Mouse (Mus musculus): ENCODE results near the gene Btbd11.

Btbd11 gene

DNA sequence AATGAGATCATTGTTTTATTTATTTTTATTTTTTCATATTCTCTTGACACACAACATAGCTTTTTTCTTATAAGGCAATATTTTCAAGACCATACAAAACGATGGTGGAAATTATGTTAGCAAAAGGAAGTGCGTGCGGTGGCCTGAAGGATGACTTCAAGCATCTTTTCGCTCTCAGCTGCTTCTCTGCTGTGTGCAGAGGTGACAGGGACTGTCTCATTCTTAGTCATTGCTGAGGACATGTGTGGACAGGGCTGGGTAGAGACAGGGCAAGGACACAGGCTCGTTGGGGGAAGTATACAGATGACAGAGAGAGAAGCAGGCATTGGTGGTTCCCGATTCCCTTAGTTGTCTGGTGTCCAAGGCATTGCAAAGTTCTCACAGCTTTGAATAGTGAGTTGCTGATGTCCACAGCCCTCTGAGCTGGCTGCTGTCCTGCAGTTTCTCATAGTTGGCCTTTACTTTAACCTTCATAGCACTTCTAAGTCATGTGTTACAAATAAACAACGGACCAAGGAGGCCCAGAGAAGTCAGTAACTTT lies 135.7 kb downstream of the Btbd11 start:
- no peak for DNase-seq (ENCODE audit: low spot score)

DNA sequence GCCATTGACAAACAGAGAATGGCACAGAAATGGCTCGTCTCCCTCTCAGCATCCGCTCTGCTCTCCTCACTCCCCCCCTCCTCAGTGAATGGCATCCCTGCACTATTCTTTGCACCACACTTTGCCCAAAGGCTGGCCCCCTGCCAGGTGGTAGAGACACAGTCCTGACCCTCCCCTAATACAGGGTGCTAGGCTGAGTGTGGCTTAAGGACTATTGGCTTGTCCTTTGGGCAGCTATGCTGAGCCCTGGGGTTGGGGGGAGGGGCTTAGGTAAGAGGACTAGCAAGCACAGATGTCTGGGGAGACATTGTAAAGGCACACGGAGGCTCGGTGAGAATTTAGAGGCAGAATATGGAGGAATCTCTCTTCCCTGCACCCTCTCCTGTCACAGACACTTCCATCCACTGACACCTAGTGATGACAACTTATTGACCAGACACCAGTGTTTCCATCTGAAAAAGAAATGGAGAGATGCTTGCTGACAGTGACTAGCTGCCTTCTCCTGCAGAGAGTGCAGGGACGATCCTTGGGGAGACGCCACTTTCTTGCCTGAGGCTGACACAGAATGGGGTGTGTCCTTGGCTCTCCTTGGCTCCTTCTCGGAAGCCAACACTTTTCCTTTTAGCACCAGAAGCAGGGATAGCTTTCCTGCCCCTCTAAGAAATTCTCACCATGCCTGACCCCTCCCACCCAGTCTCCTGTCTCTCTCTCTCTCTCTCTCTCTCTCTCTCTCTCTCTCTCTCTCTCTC lies 138.8 kb downstream of the Btbd11 start:
- DNase-seq (ENCODE audit: low spot score): no peak

DNA sequence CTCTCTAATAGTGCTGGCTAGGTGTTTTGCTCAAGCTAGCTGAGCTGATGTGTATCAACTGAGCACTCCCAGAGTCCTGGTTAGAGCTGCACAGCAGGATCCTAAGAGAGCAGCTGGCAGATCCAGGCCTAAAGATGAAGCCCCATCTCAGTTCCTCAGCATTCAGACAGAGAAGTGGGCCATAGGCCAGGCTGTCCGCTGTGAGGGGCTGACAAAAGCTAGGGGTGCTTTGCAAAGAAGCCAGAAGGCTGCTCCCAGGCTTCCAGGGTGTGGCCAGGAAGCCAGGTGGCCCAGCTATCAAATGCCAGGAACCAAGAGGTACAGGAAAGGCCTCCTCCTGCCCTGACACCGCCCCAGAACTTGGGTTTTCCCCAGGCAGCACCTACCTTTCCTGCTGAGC lies 140.0 kb downstream of the Btbd11 start:
- no peak for DNase-seq (ENCODE audit: low spot score)

DNA sequence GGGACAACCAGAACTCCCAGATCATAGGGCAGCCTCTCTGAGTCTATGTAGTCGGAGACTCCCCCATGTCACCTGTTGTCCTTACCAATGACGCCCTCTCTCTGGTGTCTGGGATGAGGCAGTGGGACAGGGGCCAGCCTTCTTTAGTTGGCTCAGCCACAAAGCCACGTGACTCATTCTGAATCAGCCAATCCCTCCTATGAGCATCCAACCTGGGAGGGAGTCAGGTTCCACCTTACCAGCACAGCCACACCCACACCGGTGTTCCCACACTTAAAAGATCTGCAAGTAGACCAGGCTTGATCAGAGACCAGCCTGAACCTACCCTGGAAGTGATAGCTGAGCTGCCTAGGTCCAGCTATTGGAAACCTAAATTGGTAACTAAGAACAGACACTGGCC lies 141.1 kb downstream of the Btbd11 start:
- no peak for DNase-seq (ENCODE audit: low spot score)

DNA sequence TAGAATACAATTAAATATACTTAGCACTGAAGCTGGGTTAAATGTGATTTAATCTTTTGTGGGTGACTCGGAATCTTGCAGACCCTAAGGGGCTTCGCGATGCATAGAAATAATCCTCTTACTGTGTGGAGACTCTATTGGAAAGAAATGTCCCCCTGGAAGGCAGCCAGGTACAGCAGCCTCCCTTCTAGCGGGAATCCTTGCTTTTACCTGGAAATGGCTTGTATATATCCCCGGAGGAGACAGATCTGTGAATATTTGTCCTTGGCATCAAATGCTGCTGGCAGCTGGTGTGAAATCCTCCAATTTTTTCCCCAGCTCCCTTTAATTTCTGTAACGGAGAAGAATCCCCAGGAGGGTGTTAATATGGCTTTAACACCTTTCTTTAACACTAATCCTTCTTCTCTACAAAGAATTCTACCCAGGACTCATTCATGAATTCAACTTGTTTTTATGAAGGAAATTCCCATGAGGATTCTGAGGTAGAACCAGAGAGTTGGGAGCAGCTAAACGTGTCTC lies 146.6 kb downstream of the Btbd11 start:
- no peak for DNase-seq (ENCODE audit: low spot score)

DNA sequence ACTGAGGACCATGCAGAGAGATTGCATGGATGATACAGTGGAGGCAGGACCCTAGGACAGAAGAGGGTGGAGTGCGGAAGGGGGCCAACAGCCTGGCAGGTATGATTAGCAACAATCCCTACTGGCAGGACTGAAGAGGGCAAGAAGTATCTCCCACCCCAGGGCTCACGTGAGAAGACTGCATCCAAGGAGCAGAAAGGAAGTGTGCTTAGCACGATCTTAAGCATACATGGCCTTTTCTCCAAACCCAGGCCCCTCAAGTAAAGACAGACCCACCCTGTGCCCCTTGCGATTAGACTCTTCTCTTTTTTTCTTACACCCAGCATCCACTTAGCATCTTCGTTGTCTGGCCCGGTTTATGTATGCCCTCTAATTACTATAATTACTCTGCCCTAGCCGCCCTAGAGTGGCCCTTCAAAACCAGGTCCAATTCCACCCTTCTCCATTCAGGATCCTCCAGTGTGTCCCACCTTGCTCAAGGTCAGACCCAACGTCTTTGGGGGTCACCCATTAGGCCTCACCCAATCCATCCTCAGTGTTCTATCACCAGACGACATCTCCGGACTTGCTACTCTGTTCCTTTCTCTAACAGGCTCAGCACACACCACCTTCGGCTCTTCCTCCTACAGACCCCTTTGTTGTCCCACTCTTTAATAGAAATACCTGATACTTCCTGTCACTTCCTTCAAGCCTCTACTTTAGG lies 151.6 kb downstream of the Btbd11 start:
- no peak for DNase-seq (ENCODE audit: low spot score)

DNA sequence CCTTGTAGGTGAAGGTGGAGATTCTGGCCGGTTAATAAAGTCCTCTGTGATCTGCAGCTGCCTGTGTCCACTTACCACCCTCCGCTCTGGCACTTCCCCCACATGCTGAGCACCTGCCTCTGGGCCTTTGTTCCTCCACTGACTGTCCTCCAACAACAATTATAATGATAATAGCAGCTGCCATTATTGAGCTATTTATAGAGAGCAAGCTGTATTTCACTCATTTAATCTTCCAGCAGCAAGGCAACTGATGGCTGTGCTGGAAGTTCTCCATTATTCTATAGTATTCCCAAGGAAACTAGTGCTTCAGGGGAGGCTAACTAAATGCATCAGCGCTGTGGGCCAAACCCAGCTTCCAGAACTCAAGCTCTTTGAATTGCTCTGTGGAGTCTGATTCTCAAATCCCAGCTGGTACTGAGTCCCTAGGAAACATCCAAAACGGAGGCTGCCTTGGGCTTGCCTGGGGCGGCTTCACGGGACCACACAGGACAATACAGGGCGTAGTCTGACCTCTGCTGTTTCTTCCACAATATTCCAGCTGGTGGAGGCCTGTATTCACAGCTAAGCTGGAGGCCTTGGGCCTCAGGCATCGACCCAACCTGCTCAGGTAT lies 153.0 kb downstream of the Btbd11 start:
- DNase-seq (ENCODE audit: low spot score): no peak

DNA sequence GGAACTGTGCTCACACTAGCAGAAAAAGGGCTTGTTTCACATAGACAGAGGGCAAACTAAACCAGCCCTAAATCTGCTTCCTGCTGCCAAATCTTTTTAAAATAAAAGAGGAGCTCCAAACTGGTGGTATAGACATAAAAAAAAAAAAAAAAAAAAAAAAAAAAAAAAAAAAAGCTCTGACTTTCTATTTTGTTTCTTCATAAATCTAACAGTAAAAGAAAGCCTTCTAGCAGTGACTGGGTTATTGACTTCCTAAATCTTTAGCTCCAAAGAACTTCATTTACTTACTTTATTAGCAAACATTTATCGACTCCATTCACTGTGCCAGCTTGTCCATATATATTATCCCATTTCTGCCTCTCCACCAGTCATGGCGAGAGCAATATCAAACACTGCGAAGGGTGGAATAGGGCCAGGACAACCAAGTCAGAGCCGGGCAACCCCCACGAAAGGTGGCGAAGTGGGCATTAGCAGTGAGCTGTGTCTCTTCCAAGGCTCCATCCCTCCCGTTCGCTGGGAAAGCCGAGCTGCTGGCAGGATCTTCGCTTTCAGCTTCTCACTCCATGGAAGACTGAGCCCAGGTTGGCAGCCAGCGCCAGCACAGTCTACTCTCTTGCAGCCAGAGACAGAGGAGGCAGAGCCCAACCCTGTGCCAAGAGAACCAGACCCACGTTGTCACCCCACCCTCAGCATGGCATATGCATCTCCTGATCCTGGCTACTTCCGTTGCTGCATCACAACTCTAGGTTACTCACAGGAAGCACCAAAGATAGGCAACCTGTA lies 153.9 kb downstream of the Btbd11 start:
- DNase-seq (ENCODE audit: low spot score): no peak

DNA sequence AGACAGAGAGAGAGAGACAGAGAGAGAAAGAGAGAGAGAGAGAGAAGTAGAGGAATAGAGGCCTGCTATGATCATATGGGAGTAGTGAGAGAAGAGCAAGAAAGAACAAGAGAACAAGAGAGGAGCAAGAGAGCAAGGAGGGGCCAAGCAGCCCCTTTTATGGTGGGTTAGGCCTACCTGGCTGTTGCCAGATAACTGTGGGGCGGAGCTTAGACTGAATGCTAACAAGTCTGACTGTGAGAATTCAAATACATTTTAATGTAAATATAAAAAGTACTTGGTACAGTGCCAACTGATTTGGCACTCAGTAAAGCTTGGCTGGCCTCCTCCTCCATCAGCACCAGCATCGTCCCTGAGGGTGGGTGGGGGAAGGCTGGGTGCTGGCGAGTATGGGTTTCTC lies 154.9 kb downstream of the Btbd11 start:
- DNase-seq (ENCODE audit: low spot score): no peak

DNA sequence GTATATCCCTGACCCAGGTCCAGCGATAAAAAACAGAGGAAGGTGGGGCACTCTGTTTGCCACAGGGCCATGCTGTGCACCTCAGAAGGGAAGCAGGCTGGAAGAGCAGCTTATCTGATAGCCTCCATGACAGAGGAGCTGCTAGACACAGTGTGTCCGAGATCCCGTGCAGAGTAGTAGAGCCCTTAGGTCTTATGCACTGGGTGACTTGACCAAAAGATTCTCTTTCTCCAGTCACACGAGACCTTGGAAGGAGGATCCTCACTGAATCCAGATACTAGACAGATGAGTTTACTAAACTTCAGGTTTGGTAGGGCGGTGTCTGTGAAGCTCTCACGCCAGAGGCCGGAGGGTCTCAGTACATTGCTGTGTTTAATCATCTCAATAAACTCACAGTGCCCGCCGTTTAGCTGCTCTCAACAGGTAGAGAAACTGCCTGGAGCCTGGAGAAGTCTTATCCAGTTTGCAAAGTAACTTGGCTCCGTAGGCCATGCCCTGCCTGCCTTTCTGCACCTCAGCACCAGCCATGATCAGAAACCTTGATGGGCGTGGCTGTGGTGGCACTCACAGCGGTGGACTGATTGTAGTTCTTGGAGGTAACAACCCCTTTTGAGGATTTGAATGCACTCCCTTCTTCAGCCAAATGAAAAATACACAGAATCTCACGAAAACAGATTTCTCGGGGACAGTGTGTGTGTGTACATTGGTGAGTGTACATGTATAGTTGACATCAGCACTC lies 155.4 kb downstream of the Btbd11 start:
- no peak for DNase-seq (ENCODE audit: low spot score)

DNA sequence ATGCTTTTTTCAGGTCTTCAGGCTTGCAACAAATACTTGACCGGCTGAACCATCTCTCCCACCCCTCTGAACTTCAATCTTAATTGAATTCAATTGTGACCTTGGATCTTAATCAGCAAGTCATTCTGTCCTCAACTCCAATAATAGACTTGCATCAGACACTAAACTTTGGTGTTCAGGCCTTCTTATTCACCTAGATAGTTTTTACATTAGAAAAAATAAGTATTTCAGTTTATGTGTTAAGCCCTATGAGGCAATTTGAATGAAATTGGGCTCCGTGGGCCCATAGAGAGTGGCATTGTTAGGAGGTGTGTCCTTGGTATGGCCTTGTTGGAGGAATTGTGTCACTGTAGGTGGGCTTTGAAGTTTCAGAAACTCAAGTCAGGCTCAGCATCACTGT lies 156.7 kb downstream of the Btbd11 start:
- DNase-seq (ENCODE audit: low spot score): no peak

DNA sequence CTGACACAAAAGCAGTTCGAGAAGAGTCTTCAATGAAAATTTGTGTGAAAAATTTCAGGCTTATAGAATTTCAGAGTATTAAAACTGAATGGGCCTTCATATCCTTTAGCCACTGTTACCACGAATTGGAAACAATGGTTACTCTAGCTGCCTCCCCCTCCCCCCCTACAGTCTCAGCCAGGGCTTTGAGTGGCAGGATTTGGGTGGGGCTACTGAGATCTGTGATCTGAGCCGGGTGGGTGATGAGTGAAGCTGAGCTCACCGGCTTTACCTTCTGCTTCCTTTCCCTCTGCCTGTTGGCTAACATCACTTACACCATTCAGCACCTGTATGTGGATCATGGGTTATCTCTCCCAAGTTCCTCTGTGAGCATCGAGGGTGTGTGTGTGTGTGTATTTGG lies 158.4 kb downstream of the Btbd11 start:
- no peak for DNase-seq (ENCODE audit: low spot score)

DNA sequence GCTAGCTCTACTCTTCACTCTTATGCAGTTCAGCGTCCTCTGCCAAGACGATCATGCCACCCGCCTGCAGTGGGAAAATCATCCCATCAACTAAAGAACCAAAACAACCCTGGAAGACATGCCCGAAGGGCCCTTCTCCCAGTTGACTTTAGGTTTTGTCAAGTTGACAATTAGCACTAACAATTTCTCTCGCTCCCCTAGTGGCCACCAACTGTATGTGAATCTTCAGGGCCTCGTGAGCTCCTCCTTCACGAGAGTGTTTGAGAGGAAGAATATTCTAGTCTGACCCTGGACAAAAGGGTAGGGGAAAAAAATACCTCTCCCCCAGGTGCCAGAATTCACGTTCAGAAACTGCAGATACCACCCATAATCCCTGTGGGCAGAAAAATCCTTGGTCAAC lies 168.6 kb downstream of the Btbd11 start:
- no peak for DNase-seq (ENCODE audit: low spot score)

DNA sequence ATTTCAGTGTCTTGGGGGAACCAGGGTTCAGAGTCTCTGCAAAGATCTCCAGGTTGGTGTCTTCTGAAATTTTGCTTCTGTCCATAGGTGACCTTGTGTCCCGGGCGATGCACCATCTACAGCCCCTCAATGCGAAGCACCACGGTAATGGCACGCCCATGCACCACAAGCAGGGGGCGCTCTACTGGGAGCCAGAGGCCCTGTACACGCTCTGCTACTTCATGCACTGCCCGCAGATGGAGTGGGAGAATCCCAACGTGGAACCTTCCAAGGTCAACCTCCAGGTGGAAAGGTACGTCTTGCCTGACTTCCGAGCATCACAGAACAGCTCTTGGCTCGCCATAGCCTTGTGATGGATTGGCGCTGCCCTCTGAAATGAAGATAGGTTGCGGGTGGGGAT lies 174.8 kb downstream of the Btbd11 start:
- no peak for DNase-seq (ENCODE audit: low spot score)

DNA sequence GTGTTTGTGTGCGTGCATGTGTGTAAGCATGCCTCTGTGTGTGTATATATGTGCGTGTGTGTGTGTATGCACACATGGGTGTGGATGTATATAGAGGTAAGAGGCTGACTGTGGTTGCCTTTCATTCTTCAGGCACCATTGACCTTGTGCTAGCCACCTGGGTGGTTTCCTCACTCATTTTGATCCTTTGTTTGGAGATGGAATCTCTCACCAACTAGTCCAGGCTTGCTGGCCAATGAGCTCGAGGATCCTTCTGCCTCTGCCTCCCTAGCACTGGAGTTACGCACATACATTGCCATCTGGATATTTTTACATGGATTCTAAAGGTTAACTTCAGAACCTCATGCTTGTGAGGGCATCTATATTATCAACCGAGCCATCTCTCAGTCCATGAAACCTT lies 184.8 kb downstream of the Btbd11 start:
- no peak for DNase-seq (ENCODE audit: low spot score)

DNA sequence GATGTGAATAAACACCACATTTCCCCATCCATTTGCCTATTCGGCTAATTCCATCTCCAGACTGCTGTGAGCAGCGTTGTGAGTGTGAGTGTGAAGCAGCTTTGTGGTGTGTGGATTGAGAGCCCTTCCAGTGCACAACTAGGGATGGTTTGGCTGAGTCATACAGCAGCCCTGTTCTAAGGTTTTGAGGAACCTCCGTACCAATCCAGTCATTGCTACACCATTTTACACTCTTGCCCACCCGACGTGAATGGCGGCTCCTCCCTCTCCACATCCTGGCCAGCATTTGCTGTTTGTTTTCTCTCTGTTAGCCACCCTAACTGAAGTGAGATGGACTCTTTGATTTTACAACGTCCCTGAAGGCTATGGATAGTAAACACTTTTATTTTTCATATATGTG lies 186.0 kb downstream of the Btbd11 start:
- no peak for DNase-seq (ENCODE audit: low spot score)

DNA sequence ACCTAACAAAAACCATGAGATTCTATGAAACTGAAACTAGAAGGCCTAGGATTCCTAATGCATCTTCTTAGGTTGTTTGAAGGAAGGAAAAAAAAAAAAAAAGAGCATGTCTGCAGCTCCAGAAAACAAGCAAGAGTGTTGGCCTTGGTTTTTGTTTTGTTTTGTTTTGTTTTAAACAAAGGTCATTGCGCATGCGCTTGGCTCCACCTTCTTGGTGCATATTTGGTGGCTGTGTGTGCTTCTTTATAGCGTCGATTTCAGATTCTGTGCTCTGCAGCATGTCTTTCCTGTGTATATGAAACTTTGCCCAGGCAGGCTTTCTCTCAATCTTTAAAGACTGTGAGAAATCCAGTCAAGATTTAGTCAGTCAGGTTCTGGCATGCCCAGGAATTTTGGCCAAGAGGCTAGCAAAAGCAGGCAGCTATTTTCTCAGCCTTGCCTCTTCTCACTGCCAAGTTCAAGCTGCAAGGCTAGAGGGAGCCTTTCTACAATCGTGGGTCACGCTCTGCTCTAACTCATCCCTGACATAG lies 191.3 kb downstream of the Btbd11 start:
- no peak for DNase-seq (ENCODE audit: low spot score)

DNA sequence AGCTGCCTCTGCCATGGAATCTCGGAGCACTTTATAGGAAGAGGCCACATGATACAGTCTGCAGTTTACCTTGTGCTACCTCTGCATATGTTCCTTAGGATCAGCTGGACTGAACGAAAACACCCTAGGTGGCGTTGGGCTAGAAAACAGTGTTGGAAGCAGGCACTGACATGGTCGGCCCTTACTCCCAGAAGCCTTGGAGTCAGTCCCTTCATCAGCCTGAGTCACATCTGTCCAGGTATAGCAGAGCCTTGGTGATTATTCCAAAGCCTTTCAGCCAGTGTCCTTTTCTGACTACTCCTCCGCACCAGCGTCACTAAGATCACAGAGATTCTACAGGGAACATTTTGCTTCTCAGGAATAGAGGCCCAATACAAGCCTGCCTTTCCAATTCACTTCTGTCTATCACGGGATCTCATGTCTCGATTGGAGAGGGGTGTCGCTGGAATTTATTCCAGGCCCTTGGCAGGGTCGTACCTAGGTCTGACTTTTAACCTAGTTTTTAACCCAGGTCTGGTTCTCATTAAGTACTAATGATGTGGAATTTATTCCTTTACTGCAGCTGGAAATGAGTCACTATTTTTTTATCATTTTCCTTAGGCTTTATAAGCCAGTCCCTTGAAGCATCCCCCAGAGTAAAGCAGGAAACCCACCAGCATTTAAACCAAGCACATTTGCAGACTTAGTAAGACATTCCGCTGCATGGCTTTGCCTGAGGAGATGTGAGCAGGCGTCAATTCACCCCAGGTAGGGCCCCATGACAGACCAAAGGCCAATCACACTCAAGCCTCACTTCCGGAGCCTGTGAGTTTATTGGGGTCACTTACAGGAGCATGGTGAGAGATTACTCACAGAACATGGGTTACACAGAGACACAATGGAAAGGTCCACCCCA lies 192.2 kb downstream of the Btbd11 start:
- DNase-seq (ENCODE audit: low spot score): no peak

DNA sequence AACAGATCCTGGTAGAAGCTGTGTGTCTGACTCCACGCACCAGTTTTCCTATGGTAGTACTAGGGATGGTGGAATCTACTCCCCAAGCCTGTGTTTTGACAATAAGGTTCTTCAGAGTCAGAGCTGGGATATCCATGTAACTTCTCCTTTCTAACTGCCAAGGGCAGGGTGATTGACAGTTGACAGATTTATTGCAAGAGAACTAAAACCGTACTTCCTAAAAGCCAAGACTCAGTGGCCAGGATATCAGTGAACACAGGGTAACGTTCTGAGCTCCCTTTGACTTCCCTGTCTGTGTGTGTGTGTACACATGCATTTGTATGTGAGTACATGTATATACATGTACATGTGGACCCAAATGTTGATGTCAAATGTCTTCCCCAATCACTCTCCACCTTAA lies 201.1 kb downstream of the Btbd11 start:
- no peak for DNase-seq (ENCODE audit: low spot score)

DNA sequence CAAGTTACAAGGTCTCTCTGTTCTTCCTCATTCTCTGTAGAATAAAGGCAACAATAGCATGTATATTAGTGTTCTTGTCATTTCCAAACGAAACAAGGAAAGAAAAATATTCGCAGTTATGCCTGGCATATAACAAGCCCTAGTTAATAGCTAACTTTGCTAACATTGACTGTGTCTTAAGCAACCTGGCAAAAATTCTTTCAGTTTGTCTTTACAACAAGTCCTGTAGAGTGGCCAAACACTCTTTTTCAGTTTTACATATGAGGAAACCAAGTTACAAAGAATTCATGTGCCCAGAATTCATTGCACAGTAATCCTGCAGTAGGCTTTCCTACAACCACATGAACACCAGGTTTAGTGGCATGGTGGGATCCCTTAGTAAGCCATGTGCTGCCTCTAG lies 203.4 kb downstream of the Btbd11 start:
- no peak for DNase-seq (ENCODE audit: low spot score)

All from spleen, adult 12 weeks (tissue).